Mouse (Mus musculus) G1E (cell line): Measurements from ENCODE around the gene Mia. TPM values are rescaled to one million over a fixed set of nuclear protein-coding genes. Genes with fewer than 3 reads are reported as not detected.

Source experiments
- ATAC-seq: 2 replicates; pipeline ENCODE4 v1.8.0; 2016; ENCODE audit warnings: mild to moderate bottlenecking; ENCODE audit not compliant: insufficient number of reproducible peaks, poor library complexity, low FRiP score, severe bottlenecking; ENCODE audit errors: extremely low read depth
- DNase-seq: peaks from one replicate; pipeline ENCODE4 v3.0.0; 2012; ENCODE audit warnings: low spot score
- H3K27me3 ChIP-seq: 2 replicates; pipeline ENCODE4 v1.6.1; 2012; ENCODE audit warnings: mild to moderate bottlenecking, low read length, inconsistent platforms; ENCODE audit not compliant: insufficient read depth
- H3K36me3 ChIP-seq: replicated peaks from 2 replicates; pipeline ENCODE3; 2012; ENCODE audit warnings: mild to moderate bottlenecking, inconsistent platforms
- H3K4me1 ChIP-seq: 2 replicates; pipeline ENCODE4 v1.6.1; 2012; ENCODE audit warnings: low read depth, low read length, inconsistent platforms, mixed read lengths; ENCODE audit not compliant: insufficient read depth
- H3K4me3 ChIP-seq: 2 replicates; pipeline ENCODE4 v1.5.1; 2012; ENCODE audit warnings: low read depth, mild to moderate bottlenecking, inconsistent platforms, low read length, moderate library complexity, mixed read lengths
- H3K9me3 ChIP-seq: replicated peaks from 2 replicates; pipeline ENCODE4 v1.6.1; 2012; ENCODE audit warnings: inconsistent platforms
- CTCF ChIP-seq: IDR thresholded peaks from 2 replicates; pipeline ENCODE4 v1.5.1; 2012; ENCODE audit warnings: low read depth, low read length, inconsistent platforms, mixed read lengths
- GATA1 ChIP-seq: IDR thresholded peaks from 2 replicates; pipeline ENCODE4 v1.6.1; 2012; ENCODE audit warnings: borderline replicate concordance, low read length, inconsistent platforms, mixed read lengths
- GATA2 ChIP-seq: IDR thresholded peaks from 2 replicates; pipeline ENCODE4 v1.6.1; 2012; ENCODE audit warnings: low read depth, low read length, inconsistent platforms, borderline replicate concordance
- POLR2AphosphoS5 ChIP-seq: IDR thresholded peaks from 2 replicates; pipeline ENCODE4 v1.6.1; 2012; ENCODE audit warnings: low read depth, low read length, inconsistent platforms; ENCODE audit not compliant: insufficient replicate concordance
- TAL1 ChIP-seq: conservative IDR thresholded peaks from 2 replicates; pipeline ENCODE4 v1.6.1; 2012; ENCODE audit warnings: low read depth, low read length, inconsistent platforms, mixed read lengths
- polyA plus RNA-seq: library from polyadenylated mRNA; stranded (reverse); fragments of >175 nt; gene quantifications from 2 replicates; pipeline ENCODE4 v1.2.3, GENCODE M21; 2012
- total RNA-seq, 2 experiments: library from RNA; stranded (forward) in 1 of 2; stranded (reverse) in 1 of 2; fragments of 200-1000 nt in 1 of 2; fragments of >200 nt in 1 of 2; fragmentation: Nextera tagmentation in 1 of 2; gene quantifications; 2 replicates each; pipeline ENCODE4 v1.2.3; 2014 to 2017

The Mia gene
- total and polyA plus RNA-seq, 3 experiments: 0.24 to 4.6 (median 0.82) TPM

DNA sequence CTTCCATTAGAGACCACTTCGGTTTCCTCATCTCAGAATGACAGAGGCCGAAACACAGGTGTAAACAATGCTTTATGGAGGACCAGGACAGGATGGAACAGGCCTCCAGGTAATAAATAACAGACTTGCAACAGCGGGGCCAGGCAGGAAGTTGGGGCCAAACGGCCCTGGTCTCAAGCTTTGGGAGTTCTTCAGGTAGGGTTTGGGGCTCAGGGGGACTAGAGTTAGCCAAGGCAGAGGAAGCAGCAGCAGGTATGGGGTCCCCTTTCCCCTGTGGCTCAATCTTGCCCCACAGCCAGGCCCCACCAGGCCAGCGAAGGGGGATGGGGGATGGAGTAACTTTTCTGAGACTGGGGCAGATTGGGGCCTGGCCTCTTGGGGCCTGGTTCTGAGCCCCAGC lies 12.6 kb downstream of the Mia start:
- Histone ChIP-seq H3K4me1 (peaks cover 46% of the 10 kb centered on the region), H3K9me3 (no peaks in the 10 kb centered on the region), H3K36me3 (peaks cover 75% of the 10 kb centered on the region), H3K4me3 (no peak overlapping the region), H3K27me3 (no peaks in the 10 kb centered on the region; the same call in 1 of the 2 replicates)
- no peak for DNase-seq
- no peak for ATAC-seq
- TF ChIP-seq GATA1 (no peak), TAL1 (no peak), CTCF (no peak), POLR2AphosphoS5 (no peak), GATA2 (no peak)

DNA sequence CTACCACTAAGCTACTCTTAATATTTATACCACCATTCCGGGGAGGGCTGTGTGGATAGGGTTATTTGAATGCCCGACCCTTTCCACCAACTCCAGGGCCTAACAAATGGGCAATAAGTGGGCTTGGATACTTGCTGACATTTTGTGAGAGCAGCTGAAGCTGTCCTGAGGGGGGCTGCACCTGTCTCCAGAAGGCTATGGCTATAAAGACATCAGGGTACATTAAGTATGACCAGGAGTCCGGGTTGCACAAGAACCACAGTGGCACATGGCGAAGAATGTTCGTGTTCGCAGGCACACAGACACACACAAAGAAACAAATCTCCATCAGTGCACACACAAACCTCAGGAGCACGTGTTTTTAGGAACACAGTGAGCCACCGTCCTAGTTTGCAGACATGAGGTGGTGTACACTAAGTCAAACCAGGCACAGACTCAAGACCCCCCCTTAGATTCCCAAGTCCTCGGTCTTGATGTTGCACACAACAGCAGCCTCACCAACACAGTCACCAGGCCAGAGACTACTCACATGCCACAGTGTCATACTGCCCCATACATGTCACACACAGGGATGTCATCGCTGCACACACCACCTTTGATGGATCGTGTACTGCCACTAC lies 13.4 kb downstream of the Mia start:
- H3K27me3 ChIP-seq: no peaks in the 10 kb centered on the region; the same call in 1 of the 2 replicates
- peaks cover 53% of the 10 kb centered on the region for H3K4me1 ChIP-seq
- no peak for ATAC-seq
- TF ChIP-seq GATA2: no peak
- 0 out of 2 replicates have a peak, but pooled peaks have one; percentile 47 for TF ChIP-seq POLR2AphosphoS5
- peak overlapping the region; percentile 80 for H3K4me3 ChIP-seq
- DNase-seq: no peak
- peaks cover 75% of the 10 kb centered on the region for H3K36me3 ChIP-seq
- no peaks in the 10 kb centered on the region for H3K9me3 ChIP-seq

- Histone ChIP-seq H3K27me3 (no peaks in the 10 kb centered on the region; the same call in 1 of the 2 replicates), H3K4me3 (peak within 1 kb of the TSS; percentile 80), H3K4me1 (peaks cover 59% of the 10 kb centered on the region), H3K9me3 (no peaks in the 10 kb centered on the region), H3K36me3 (peaks cover 75% of the 10 kb centered on the region)
- ATAC-seq: peak; percentile 71
- no peak for TF ChIP-seq CTCF
- no peak for TF ChIP-seq POLR2AphosphoS5
- TF ChIP-seq GATA1: no peak
- no peak for TF ChIP-seq GATA2
- TF ChIP-seq TAL1: no peak
- DNase-seq: peak; percentile 90
Measured at GRCm38 (mm10) chr7:27166614-27167474, 14.1 kb downstream of the Mia start, which contains the start of gene Egln2. Gene Egln2 (minus strand): TSS chr7:27166802.

DNA sequence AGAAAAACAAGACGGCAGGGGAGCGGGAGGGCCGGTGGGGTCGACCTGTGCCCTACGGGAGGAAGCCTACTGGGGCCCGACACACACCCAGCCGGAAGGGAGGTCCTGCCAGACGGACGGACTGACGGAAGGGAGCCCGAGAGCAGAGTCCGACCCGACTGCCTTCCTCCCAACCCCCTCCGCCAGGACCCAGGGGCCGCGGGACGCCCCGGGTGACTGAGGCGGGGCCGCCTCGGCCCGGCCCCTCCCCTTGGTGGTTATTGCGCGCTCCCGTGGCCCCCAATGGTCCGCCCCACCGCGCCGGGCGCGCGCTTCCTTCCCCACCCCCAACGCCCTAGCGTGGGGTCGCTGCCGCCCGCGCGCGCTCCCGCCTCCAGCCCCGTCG lies 14.7 kb downstream of the Mia start:
- TF ChIP-seq GATA1: no peak
- TF ChIP-seq CTCF: no peak
- TF ChIP-seq TAL1: no peak
- TF ChIP-seq POLR2AphosphoS5: no peak
- no peak for TF ChIP-seq GATA2

GRCm38 (mm10) chr7:27165696-27166095 lies 15.3 kb downstream of the Mia start:
- Histone ChIP-seq H3K36me3 (peaks cover 75% of the 10 kb centered on the region), H3K4me3 (peak overlapping the region; percentile 80), H3K4me1 (peaks cover 70% of the 10 kb centered on the region), H3K27me3 (no peaks in the 10 kb centered on the region; the same call in 1 of the 2 replicates), H3K9me3 (no peaks in the 10 kb centered on the region)
- DNase-seq (peak; percentile 23), ATAC-seq (no peak)
- TF ChIP-seq GATA2: no peak
- TF ChIP-seq CTCF: no peak
- no peak for TF ChIP-seq POLR2AphosphoS5

More for the DNA sequence above, 14.7 kb downstream of the Mia start:
- ATAC-seq (peak; percentile 42; the same call in 1 of the 2 replicates), DNase-seq (peak; percentile 92)
- H3K4me3 ChIP-seq: peak overlapping the region; percentile 80
- H3K9me3 ChIP-seq: no peaks in the 10 kb centered on the region
- H3K27me3 ChIP-seq: no peaks in the 10 kb centered on the region; the same call in 1 of the 2 replicates
- H3K36me3 ChIP-seq: peaks cover 75% of the 10 kb centered on the region
- peaks cover 65% of the 10 kb centered on the region for H3K4me1 ChIP-seq

- DNase-seq (no peak), ATAC-seq (no peak)
- peak overlapping the region; percentile 80; the same call in 1 of the 2 replicates for H3K4me3 ChIP-seq
- H3K36me3 ChIP-seq: peaks cover 76% of the 10 kb centered on the region
- TF ChIP-seq GATA1: no peak
- TF ChIP-seq POLR2AphosphoS5: no peak
- TF ChIP-seq CTCF: no peak
- TF ChIP-seq GATA2: no peak
- TF ChIP-seq TAL1: no peak
- no peaks in the 10 kb centered on the region for H3K9me3 ChIP-seq
- no peaks in the 10 kb centered on the region; the same call in 1 of the 2 replicates for H3K27me3 ChIP-seq
- H3K4me1 ChIP-seq: peaks cover 76% of the 10 kb centered on the region
Measured at GRCm38 (mm10) chr7:27165007-27165655, 15.8 kb downstream of the Mia start.
